Mouse (Mus musculus) thymus, adult 2 months (tissue): ENCODE results near the gene Memo1. TPM values are rescaled to one million over a fixed set of nuclear protein-coding genes. Genes with fewer than 3 reads are reported as not detected.
"Not testable (repeated sequence)": the region's sequence is repeated elsewhere in the genome, so short reads cannot be mapped to it uniquely, and the experiment has no call there.

ENCODE experiments used
- DNase-seq: peaks from one replicate; pipeline ENCODE4 v3.0.0; 2021
- H3K27ac ChIP-seq: fragments of 200-500 bp; 2 replicates; pipeline ENCODE4 v1.5.1; 2012; ENCODE audit warnings: low read length, control low read depth; ENCODE audit not compliant: control insufficient read depth, insufficient read depth
- H3K27me3 ChIP-seq: fragments of 200-500 bp; 2 replicates; pipeline ENCODE4 v1.6.1; 2012; ENCODE audit warnings: mild to moderate bottlenecking, low read length, moderate library complexity, mixed read lengths; ENCODE audit not compliant: control insufficient read depth, insufficient read depth
- H3K36me3 ChIP-seq: fragments of 200-500 bp; 2 replicates; pipeline ENCODE4 v1.6.1; 2012; ENCODE audit warnings: mild to moderate bottlenecking, low read length, moderate library complexity; ENCODE audit not compliant: control insufficient read depth, insufficient read depth
- H3K4me1 ChIP-seq: fragments of 200-500 bp; replicated peaks from 2 replicates; pipeline ENCODE4 v1.6.1; 2012; ENCODE audit warnings: low read length; ENCODE audit not compliant: control insufficient read depth, insufficient read depth
- H3K4me3 ChIP-seq: fragments of 200-500 bp; 2 replicates; pipeline ENCODE4 v1.5.1; 2012; ENCODE audit warnings: mild to moderate bottlenecking, low read length, control low read depth, moderate library complexity; ENCODE audit not compliant: control insufficient read depth, insufficient read depth
- CTCF ChIP-seq: fragments of 200-500 bp; IDR thresholded peaks from 2 replicates; pipeline ENCODE4 v1.5.1; 2012; ENCODE audit warnings: mild to moderate bottlenecking, control low read depth, low read length, moderate library complexity, borderline replicate concordance; ENCODE audit not compliant: control insufficient read depth, poor library complexity, insufficient read depth; ENCODE audit errors: extremely low read depth
- POLR2A ChIP-seq: fragments of 200-500 bp; IDR thresholded peaks from 2 replicates; pipeline ENCODE4 v1.6.1; 2012; ENCODE audit warnings: mild to moderate bottlenecking, low read length, control low read depth, moderate library complexity; ENCODE audit not compliant: control insufficient read depth, poor library complexity, insufficient read depth; ENCODE audit errors: extremely low read depth
- WGBS: fragments of 180-500 bp; shearing (Covaris S2); methylation state at CpG from one replicate; pipeline ENCODE4 v1.1.7; 2018; 5-methylcytosine and 5-hydroxymethylcytosine counted together
- polyA plus RNA-seq: library from polyadenylated mRNA; depleted of rRNA; stranded (reverse); fragments of >200 nt; gene quantifications from 2 replicates; pipeline ENCODE4 v1.2.3, GENCODE M21; 2012

The Memo1 gene
- polyA plus RNA-seq, 1 experiment: 64.5 TPM

- Histone ChIP-seq H3K27ac (no peak overlapping the region), H3K4me1 (no peaks in the 10 kb centered on the region), H3K36me3 (peaks cover 19% of the 10 kb centered on the region; the same call in 1 of the 2 replicates), H3K4me3 (no peak overlapping the region), H3K27me3 (no peaks in the 10 kb centered on the region)
- no peak for DNase-seq
- TF ChIP-seq POLR2A: no peak
- no peak for TF ChIP-seq CTCF
- 95% methylated on average over 4 of the region's 4 CpGs for WGBS
Observed at GRCm38 (mm10) chr17:74305616-74306015, 10.3 kb upstream of the Memo1 start.

GRCm38 (mm10) chr17:74304060-74304459 lies 8.7 kb upstream of the Memo1 start:
- no peak for DNase-seq
- no peak overlapping the region for H3K27ac ChIP-seq
- 99% methylated on average over 4 of the region's 4 CpGs for WGBS
- H3K4me3 ChIP-seq: no peak overlapping the region
- no peaks in the 10 kb centered on the region for H3K27me3 ChIP-seq
- no peak for TF ChIP-seq CTCF
- no peaks in the 10 kb centered on the region for H3K4me1 ChIP-seq
- H3K36me3 ChIP-seq: peaks cover 21% of the 10 kb centered on the region; the same call in 1 of the 2 replicates

GRCm38 (mm10) chr17:74300089-74300488 lies 4.8 kb upstream of the Memo1 start:
- Histone ChIP-seq H3K27ac (no peak overlapping the region), H3K27me3 (no peaks in the 10 kb centered on the region), H3K4me3 (no peak overlapping the region), H3K4me1 (no peaks in the 10 kb centered on the region), H3K36me3 (peaks cover 12% of the 10 kb centered on the region; the same call in 1 of the 2 replicates)
- WGBS: 99% methylated on average over 5 of the region's 5 CpGs
- TF ChIP-seq CTCF: no peak
- DNase-seq: no peak

GRCm38 (mm10) chr17:74296991-74297390 lies 1.7 kb upstream of the Memo1 start:
- 98% methylated on average over 5 of the region's 5 CpGs for WGBS
- H3K4me1 ChIP-seq, H3K27me3 ChIP-seq, H3K27ac ChIP-seq, DNase-seq, H3K4me3 ChIP-seq: not testable (repeated sequence)
- H3K36me3 ChIP-seq: peaks cover 12% of the 10 kb centered on the region; the same call in 1 of the 2 replicates

- H3K4me1 ChIP-seq: 0 out of 2 replicates have a peak, but pooled peaks cover 2% of the 10 kb centered on the region
- H3K27me3 ChIP-seq: no peaks in the 10 kb centered on the region
- H3K4me3 ChIP-seq: no peak overlapping the region
- H3K27ac ChIP-seq: no peak overlapping the region
- DNase-seq: no peak
- no peak for TF ChIP-seq POLR2A
- no peak for TF ChIP-seq CTCF
- H3K36me3 ChIP-seq: peaks cover 6% of the 10 kb centered on the region; the same call in 1 of the 2 replicates
- WGBS: 61% methylated on average over 11 of the region's 11 CpGs
Observed at GRCm38 (mm10) chr17:74296076-74296823, 929 bp upstream of the Memo1 start.

GRCm38 (mm10) chr17:74294426-74295025 lies 795 bp downstream of the Memo1 start:
- WGBS: under 1% methylated on average over 76 of the region's 80 CpGs
- Histone ChIP-seq H3K36me3 (peaks cover 4% of the 10 kb centered on the region; the same call in 1 of the 2 replicates), H3K4me3 (peak overlapping the region; percentile 91), H3K4me1 (peaks cover 7% of the 10 kb centered on the region; the same call in 1 of the 2 replicates), H3K27me3 (no peaks in the 10 kb centered on the region), H3K27ac (peak overlapping the region; percentile 57)
- peak; percentile 77 for DNase-seq
- no peak for TF ChIP-seq POLR2A

GRCm38 (mm10) chr17:74293687-74294425 lies 1.5 kb downstream of the Memo1 start:
- Histone ChIP-seq H3K27ac (peak overlapping the region; percentile 57), H3K27me3 (no peaks in the 10 kb centered on the region), H3K36me3 (no peaks in the 10 kb centered on the region; the same call in 1 of the 2 replicates), H3K4me1 (peaks cover 7% of the 10 kb centered on the region; the same call in 1 of the 2 replicates), H3K4me3 (peak overlapping the region; percentile 91)
- peak; percentile 41 for DNase-seq
- TF ChIP-seq CTCF (no peak), POLR2A (no peak)
- WGBS: 4% methylated on average over 18 of the region's 18 CpGs
